Mouse (Mus musculus) kidney, adult 8-10 months (tissue): ENCODE data around the gene Cyfip2.
A peak's percentile ranks its signal among the peaks of the same experiment; 100 is the strongest.

ENCODE experiments used
- DNase-seq, 2 experiments: peaks; one replicate each; pipeline ENCODE4 v3.0.0; 2022

The Cyfip2 gene

DNA sequence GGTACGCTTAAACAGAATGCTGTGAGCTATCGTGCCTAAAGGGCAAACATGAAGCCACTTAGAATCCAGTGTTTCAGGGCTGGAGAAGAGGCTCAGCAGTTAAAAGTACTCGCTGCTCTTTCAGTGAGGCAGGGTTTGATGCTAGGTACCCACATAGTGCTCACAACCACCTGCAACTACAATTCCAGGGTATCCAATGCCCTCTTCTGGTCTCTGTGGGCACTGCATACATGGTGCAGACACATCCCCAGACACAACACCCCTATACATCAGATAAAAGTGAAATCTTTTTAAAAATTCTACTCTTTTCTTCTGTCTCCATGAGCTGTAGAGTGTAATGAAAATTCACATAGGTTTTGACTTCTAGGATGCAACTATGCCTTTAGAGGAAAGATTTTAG is 38.7 kb downstream of the Cyfip2 start:
- DNase-seq: no peak

DNA sequence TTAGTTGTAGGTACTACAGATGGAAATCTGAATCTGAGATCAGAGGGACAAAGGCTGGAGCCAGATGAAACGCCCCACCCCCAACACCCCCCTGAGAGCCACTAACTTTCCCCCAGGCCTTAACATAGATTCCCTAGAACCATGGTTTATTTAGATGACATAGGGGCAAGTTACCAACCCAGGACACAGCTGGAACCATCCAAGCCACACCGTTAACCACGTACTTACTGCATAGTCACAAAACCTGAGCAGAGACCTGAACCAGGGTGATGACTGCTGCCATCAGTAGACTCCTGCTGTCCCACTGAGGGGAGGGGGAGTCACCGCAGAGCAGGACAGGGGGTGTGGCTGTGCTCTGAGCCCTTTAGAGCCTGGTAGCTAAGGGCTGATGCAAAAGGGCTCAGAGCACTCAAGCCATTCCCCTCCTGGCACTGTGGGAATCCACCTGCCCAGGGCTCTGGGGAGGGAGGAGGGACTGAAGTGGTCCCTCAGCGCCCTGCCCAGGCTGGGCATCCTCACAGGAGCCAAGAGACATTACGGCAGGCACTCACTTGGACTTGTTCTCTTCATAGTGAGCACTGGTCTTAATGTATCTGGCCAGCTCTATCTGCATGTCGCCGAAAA is 40.5 kb downstream of the Cyfip2 start:
- no peak for DNase-seq

DNA sequence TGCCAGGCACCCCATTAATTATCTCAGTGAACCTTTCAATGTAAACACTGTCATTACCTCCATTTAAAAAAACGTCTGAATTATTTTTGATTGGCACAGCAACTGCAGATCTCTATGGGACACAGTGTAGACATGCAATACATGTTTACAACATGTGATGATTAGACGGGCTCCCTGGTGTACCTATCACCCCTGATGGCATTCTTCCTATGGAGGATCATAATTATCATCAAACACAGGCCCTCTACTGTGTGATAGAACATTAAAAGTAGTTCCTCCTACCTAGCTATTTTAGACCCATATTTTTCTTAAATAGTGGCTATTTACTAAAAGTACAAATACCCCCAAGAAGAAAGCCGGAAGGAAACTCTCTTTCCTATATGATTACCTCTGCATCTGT is 42.8 kb downstream of the Cyfip2 start:
- DNase-seq: no peak

DNA sequence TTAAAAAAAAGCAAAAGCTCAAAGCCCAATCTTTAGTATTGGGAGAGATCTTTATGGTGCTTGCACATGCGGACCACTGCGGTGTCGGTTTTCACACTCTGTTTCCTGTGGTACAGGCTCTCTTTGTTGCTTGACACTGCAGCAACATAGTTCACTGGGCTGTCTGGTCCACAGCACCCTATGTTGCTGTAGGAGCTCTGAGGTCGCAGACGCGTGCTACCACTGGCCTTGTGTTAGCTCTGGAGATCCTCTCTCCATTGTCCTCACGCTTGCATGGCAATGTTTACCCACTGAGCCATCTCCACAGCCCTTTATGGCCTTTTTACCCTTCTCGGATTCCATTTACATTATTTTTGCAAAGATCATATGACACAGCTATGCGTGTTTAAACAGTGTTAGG is 43.3 kb downstream of the Cyfip2 start:
- DNase-seq: no peak

DNA sequence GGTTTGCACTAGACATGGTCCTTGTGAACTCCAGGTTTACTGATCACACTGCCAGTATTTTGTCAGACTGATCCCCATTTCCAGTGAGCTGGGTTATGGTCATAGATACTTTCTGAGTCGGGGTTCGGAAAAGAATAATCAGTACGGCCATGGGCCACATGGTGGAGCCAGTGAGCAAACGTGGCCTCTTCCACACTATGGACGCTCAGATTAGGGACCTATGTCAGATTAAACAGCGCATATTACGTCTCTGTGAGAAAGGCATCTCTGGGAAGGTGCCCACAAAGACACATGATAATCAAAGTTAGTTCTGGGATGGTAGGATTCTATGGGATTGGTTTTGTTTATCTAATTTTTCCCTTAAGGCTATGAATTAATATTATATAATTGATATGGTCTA is 43.7 kb downstream of the Cyfip2 start:
- DNase-seq: peak in 1 of 2 experiments; percentile 69

DNA sequence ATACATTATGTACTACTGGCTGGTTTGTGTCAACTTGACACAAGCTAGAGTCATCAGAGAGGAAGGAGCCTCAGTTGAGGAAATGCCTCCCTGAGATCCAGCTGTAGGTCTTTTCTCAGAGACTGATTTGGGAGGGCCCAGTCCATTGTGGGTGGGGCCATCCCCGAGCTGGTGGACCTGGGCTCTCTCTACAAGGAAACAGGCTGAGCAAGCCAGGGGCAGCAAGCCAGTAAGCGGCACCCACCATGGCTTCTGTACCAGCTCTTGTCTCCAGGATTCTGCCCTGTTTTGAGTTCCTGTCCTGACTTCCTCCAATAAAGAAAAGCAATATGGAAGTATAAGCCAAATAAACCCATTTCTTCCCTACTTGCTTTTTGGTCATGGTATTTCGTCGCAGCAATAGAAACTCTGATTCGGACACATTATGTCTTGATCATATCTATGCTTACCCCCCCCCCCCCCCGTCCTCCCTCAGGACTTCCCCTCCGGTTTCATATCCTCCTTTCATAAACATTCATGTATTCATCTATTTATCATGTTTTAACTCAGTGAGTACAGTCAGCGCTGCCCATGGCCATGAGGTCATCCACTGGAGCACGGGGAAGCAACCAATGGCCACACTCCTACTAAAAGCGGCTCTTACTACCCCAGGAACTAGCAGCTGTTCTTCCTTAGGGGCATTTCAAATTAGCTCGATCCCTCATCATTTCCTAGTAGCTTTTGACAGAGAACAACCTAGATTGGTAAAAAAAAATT is 47.5 kb downstream of the Cyfip2 start:
- no peak for DNase-seq

DNA sequence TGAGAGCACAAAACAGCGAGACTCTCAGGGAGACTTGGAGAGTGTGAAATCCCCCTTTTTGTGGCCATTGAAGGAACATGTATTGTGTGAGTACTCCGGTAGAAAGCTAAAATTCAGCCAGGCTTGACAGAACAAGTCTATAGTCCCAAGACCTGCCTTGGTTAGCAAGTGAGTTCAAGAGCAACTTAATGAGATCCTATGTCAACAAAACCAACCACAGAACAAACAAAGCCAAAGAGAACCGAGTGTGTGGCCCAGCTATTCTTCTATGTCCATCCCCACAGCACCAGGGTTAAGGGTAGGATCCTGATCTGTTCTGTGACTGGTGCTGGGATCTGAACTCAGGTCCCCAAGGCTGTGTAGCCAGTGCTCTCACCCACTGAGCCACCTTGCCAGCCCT is 48.1 kb downstream of the Cyfip2 start:
- no peak for DNase-seq

DNA sequence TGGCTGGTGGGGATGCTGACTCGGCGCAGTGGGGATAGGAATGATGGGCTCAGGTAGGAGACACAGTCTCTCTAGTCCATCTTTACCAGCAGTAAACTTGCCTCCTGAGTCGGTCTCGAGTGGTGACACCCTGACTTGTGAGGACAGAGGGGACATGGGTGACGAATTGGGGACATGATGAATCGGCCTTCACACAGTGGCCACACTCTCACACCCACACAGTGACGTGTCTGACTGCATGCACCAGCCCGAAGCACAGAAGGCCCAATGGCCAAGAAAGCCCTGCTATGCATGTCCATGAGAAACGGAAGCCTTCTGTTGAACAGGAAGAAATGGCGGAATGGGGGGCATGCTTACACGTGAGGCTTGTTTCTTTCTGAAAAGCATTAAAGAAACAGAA is 49.4 kb downstream of the Cyfip2 start:
- DNase-seq: no peak

DNA sequence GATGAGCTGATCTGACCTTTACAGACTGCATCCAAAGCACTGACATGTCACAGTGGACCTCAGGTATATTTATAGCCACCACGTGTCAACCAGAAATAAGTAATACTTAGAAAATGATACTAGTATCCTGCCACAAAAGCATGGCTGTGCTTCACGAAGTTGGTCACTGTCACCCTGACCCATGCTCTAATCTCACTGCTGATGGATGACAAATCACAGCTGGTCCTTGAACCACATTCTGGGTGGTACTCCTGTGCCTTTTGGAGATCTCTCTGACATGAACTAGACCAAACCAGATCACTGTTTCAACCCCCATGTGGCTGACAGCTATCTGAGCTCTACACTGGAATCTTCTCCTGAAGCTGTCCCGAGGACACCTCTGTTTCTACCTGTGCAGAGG is 49.8 kb downstream of the Cyfip2 start:
- no peak for DNase-seq

DNA sequence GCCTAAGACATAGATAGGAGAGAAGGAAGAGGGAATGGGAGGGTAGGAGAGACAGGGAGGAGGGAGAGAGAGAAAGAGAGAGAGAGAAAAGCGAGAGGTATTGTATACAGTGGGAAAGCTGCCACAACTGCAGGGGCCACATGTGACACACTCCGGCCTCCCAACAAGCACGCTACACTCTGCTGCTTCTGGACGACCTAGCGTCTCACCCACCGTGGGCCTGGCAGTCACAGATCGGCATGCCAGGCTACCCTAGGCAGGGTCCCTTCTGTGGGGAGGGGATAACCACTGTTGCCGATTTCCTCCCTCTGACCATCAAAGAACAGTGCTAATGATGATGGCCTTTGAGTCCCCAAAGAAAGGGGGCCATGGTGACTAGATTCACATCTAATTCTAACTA is 53.9 kb downstream of the Cyfip2 start:
- no peak for DNase-seq

DNA sequence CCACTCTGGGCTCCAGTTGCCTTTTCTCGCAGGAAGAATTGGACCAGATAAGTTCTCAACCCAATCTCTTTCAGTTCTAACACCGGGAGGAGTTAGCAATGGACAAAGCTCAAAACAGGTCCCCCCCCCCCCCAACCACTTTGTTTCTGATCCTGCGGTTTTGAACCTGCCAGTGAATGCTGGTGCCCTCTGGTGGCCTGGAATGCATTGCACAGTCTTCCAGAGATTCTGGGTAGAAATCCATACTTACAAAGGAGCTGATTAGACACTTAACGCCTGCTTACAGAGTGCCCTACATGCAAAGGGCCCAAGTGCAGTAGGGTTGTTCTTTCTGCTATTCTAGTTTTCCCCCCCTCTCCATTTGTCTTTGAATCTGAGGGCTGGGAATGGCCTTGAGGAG is 54.5 kb downstream of the Cyfip2 start:
- DNase-seq: peak in 1 of 2 experiments; percentile 30

DNA sequence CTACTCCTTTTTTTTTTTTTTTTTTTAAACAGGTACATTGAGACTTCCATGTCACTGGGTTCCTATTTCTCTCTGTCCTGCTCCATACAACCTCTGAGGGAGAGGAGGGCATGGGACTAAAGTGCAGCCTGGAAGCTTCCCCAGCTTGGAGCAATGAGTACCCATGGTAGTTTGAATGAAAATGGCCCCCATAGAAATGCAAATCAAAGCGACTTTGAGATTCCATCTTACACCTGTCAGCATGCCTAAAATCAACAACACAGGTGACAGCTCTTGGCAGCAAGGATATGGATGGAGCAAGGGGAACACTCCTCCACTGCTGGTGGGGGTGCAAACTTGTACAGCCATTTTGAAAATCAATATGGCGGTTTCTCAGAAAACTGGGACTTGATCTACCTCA is 57.4 kb downstream of the Cyfip2 start:
- DNase-seq: no peak

DNA sequence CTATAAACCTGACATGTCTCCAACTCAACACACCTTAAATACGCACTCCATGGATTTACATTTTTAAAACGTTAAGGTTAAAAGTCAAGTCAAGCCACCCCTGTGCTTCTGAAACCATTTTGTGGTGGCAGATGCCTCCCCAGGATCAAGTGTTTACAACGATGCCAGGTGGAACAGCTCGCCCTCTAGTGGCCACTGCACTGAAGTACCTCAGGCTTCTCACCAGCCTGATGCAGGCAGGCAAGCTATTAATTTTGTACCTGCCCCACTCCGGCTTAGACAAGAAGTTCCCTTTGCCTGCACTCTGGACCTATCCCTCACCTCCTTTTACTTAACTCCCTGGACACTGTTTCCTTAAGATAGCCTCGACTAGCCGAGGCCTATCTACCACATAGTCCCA is 60.7 kb downstream of the Cyfip2 start:
- peak; percentile 57 to 70 for DNase-seq

DNA sequence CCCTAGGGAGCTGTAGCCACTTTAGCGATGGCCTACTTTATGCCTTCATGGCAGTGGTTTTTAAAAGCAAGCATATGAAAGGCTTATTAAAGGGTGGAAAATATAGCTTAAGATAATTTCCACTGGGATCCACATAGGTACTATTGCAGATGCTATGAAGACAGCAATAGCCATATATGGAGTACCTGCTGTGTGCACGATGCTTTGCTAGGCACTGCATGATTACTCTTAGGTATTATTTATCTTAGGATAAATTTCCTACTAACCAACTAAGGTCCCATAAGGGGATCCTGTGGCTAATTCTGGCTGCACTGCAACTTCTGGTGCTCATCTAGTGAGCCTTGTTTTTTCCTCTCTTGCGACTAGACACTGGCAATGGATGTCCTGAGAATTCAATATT is 64.3 kb downstream of the Cyfip2 start:
- no peak for DNase-seq

DNA sequence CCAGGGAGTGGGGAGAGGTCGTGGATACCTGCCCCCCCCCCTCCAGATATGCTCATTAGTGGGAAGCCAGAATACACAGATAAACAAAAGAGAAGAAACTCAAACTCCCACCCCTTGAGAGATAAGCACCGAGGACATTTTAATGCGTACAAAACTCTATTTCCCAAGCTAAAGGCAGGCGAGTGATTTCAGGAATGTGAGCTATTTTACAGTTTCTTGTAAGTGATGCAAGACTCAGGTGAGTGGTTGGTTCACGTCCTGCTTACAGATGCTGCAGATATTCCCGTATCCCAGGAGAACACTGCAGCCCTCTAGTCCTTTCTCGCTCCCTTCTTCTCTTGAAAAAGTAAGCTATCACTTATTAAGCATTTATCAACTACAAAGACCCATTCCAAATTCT is 66.3 kb downstream of the Cyfip2 start:
- DNase-seq: no peak

DNA sequence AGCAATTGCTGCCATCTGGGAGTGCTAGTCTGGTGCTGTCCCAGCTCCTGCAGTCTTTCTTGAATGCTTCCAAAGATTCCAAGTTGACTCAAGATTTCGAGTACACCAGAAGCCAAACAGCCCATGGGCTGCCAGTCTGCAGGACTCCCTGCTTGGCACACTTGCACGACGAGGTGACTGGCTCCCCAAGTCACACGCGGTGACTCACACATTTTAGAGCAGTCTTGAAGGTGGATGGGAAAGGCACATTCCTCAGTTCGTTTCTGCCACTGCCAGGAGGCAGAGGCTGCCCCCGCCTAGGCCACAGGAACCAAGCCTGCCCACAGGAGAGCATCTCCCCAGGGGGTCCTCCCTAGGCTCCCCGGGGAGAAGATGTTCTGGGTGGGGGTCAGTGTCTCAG is 66.7 kb downstream of the Cyfip2 start:
- no peak for DNase-seq

DNA sequence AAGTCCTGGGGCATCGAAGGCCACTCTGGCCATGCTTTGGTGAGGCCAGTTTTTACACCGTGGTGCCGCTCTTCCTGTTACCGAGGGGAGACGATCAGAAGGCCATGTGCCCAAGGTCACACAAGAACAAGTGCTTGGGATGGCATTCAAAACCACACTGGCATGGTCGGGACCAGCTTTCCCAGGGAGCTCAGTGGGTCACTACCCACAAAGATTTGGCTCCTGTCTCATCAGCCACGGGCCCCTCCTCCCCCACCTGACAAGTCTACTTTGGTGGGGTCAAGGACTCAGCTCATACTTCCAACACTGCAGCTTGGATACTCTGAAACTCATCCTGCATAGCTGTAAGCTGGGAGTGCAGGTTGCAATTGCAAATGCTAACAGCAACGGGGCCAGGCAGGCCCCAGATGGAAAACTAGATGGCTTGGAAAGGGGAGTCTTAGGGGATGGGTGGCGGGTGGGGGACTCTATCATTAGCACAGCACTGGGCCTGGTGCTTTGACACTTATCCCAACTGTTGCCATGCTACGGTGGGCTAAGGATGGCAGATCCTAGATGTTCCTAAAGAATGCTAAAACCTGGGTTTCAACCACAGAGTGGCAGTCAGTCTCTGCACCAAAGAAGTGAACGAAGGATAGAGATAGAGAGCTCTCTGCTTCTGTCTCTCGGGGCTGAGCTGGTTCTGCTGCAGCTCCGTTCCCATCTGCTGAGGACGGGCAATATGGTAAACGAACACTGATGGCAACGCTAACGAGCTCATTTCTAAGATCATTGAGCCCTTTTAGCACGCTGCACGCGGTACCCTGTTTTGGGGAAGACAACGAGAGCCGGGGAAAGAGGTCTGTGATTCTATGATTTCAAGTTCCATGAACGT is 67.7 kb downstream of the Cyfip2 start:
- DNase-seq: no peak

DNA sequence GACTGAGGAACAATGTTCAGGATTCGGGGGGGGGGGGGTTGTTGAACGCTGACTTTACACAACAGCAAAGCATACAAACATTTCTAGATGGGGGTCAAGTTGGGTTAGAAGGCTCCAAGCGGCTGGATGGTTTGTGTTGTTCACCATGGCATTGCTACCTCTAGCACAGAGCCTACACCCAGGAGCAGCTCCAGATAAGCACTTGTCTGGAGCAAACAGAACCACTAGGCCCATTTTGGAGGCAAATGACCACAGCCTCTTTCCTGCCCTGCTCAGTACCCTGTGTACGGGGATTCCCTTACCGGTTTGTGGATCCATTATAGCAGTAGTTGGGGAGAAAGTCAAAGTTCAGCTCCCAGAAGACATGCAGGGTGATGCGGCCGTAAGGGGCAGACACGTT is 70.7 kb downstream of the Cyfip2 start:
- no peak for DNase-seq

DNA sequence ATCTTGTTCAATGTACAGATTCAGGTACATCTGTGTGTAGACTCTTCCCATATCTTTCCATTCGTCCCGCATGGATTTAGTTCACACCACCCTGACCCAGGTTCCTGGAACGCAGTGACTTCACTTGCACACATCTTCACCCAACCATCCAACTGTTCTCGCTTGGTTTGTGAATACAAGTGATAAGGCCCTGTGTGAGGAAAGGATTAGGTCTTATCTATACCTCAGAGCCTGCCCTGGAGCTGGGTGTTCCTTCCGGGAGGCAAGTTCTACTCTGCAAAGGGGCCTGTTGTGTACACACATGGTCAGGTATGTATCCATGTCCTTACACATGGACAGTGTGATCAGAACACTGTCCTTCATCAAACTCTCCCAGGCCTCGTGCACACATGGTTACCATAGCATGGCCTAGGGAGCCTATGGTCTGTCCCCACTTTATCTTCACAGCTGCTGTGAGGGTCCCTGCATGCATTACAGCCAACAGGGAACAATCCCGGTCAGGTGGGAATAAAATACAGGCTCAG is 71.4 kb downstream of the Cyfip2 start:
- no peak for DNase-seq

DNA sequence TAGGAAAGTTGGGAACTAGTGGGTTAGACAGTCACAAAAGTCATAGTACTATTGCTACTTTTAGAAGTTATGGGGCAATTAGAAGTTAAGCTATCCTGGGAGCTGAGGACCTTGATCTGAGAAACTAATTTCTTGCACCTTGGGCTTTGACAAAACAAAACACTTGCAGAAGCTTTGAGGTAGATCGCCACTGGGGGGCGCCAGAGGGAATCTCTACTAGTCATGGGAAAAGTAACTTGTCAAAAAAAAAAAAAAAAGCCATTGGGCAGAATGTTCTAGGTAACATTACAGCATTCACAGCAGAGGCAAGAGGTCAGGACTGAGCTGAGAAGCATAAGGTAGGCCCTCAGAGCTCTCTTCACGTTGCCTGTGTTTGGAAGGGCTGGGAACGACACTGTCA is 75.7 kb downstream of the Cyfip2 start:
- peak; percentile 57 to 81 for DNase-seq

DNA sequence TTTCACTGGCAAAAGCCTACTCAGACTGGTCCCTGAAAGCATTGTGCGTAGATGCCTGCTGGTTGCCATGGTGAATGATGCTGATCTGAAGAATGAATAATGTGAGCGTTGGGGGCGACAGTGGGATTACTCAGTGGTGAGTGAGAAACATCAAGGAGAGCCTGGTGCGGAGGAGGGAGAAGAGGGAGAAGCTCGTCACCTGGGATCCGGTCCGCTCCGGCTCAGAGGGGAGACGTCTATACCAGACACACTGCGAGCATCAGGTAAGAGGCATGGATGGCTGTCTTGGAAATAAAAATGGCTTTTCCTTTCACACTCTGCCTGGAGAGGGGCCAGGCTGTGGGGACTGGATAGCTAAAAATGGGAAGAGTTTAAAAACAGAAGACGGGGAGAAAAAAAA is 77.3 kb downstream of the Cyfip2 start, which contains the start of gene Fndc9:
TSS of gene Fndc9 (plus strand) at position 198 of the 400 bp plus-strand sequence.
- no peak for DNase-seq

DNA sequence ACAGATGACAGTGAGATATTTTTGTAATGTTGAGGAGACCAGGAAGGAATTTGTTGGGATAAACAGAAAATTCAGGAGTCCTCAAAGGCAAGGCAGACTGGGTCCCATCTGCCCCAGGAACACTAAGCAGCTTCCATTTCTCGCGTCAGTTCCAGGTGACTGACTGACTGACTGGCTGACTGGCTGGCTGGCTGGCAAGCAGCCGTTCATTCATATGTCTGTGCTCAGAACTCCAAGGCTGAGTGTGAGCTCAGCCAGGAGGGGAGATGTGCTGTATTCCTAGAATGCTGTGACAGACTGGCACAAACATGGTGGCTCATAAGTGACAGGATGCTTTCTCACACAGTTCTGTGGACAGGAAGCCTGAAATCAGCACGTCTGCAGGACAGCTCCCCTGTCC is 78.7 kb downstream of the Cyfip2 start:
- no peak for DNase-seq

DNA sequence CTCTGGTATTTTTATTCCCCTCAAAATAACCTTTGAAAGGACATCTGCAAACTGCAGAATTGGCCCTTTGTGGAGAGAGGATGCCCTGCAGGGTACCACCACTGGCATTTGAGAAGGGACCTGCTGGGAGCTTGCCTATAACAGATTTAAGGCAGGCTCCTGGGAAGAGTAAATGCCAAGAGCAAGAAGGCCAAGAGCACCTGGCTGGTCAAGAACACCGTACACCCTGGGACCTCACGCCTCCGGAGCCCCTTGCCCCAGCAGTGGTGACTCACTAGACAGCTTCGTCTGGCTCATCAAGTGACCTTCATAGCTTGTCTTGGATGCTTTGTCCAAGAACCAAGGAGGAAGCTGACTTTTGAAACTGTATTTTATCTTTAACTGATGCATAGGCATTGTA is 79.9 kb downstream of the Cyfip2 start:
- no peak for DNase-seq

DNA sequence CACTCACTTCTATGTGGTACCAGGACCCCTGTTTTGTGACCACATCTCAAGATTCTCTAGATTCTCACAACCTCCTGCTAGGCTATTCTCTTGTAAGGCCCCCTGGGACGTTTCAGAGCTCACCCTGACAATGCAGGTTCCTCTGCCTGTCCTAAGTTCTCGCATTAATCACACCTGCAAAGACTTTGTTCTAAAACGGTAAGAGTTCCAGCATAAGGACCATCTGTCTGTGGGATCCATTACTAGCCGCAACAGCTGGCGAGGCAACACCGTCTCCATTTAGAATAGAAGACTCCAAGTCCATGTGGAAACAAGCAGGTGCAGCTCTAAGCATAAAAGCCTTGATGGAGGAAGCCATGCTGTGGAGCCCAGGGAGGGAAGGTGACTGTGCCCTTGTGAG is 82.5 kb downstream of the Cyfip2 start:
- DNase-seq: no peak
